Mouse (Mus musculus) left cerebral cortex, adult 9 months (tissue): ENCODE data around the gene Rcsd1.

ENCODE experiments used
- DNase-seq, 2 experiments: peaks; one replicate each; pipeline ENCODE4 v3.0.0; 2022; ENCODE audit warnings: low spot score in 2 of 2

The Rcsd1 gene

GRCm38 (mm10) chr1:165717711-165718542, 8.4 kb upstream of the Rcsd1 start:
- no peak for DNase-seq

- no peak for DNase-seq
These were observed 6.9 kb upstream of the Rcsd1 start for GRCm38 (mm10) chr1:165716426-165716825.

GRCm38 (mm10) chr1:165713798-165714197, 4.2 kb upstream of the Rcsd1 start:
- DNase-seq = no peak

GRCm38 (mm10) chr1:165711914-165712313, 2.4 kb upstream of the Rcsd1 start:
- DNase-seq = no peak

- DNase-seq = no peak
These were observed 724 bp downstream of the Rcsd1 start for GRCm38 (mm10) chr1:165708686-165709380.

GRCm38 (mm10) chr1:165707640-165708322, 1.8 kb downstream of the Rcsd1 start:
- DNase-seq = no peak

GRCm38 (mm10) chr1:165707241-165707639, 2.3 kb downstream of the Rcsd1 start:
- no peak for DNase-seq

GRCm38 (mm10) chr1:165706492-165706891, 3.1 kb downstream of the Rcsd1 start:
- DNase-seq = no peak

GRCm38 (mm10) chr1:165705868-165706348, 3.6 kb downstream of the Rcsd1 start:
- no peak for DNase-seq

GRCm38 (mm10) chr1:165705368-165705767, 4.2 kb downstream of the Rcsd1 start:
- no peak for DNase-seq

GRCm38 (mm10) chr1:165704841-165705240, 4.7 kb downstream of the Rcsd1 start:
- DNase-seq = no peak

GRCm38 (mm10) chr1:165702221-165703031, 7.1 kb downstream of the Rcsd1 start:
- no peak for DNase-seq

- DNase-seq = no peak
These were observed 8.0 kb downstream of the Rcsd1 start for GRCm38 (mm10) chr1:165701562-165701961.

GRCm38 (mm10) chr1:165700933-165701518, 8.5 kb downstream of the Rcsd1 start:
- no peak for DNase-seq

GRCm38 (mm10) chr1:165700376-165700815, 9.2 kb downstream of the Rcsd1 start:
- no peak for DNase-seq

GRCm38 (mm10) chr1:165697701-165698100, 11.9 kb downstream of the Rcsd1 start:
- DNase-seq = no peak

- no peak for DNase-seq
These were observed 12.7 kb downstream of the Rcsd1 start for GRCm38 (mm10) chr1:165696870-165697269.

- DNase-seq = no peak
These were observed 13.5 kb downstream of the Rcsd1 start for GRCm38 (mm10) chr1:165696040-165696439.

GRCm38 (mm10) chr1:165695392-165696014, 14.1 kb downstream of the Rcsd1 start:
- DNase-seq = no peak

GRCm38 (mm10) chr1:165693856-165694255, 15.7 kb downstream of the Rcsd1 start:
- no peak for DNase-seq

- no peak for DNase-seq
These were observed 18.0 kb downstream of the Rcsd1 start for GRCm38 (mm10) chr1:165691516-165691915.
